Mouse (Mus musculus) forebrain, embryonic 13.5 days (tissue): ENCODE measurements at regions not wholly inside any gene's neighbourhood (a gene's known extent, or its start where the extent isn't known, plus 50 kb on each side); places are given as distances from the start of the nearest gene placed in this dataset.
A peak's percentile ranks its signal among the peaks of the same experiment; 100 is the strongest.

ENCODE experiments used
- ATAC-seq: fragments of 200-750 bp; cut with Nextera tagmentation; 2 replicates; pipeline ENCODE4 v1.8.0; 2017
- H3K27ac ChIP-seq: fragments of 300-500 bp; sonication (generic); 2 replicates; pipeline ENCODE4 v1.5.1; 2015; ENCODE audit warnings: inconsistent platforms, mild to moderate bottlenecking, moderate library complexity
- H3K27me3 ChIP-seq: fragments of 300-500 bp; sonication (generic); 2 replicates; pipeline ENCODE4 v1.6.1; 2015; ENCODE audit warnings: mild to moderate bottlenecking, inconsistent platforms
- H3K36me3 ChIP-seq: fragments of 300-500 bp; sonication (generic); 2 replicates; pipeline ENCODE4 v1.6.1; 2015; ENCODE audit warnings: mild to moderate bottlenecking, inconsistent platforms; ENCODE audit not compliant: poor library complexity, severe bottlenecking
- H3K4me1 ChIP-seq: fragments of 300-500 bp; sonication (generic); 2 replicates; pipeline ENCODE4 v1.6.1; 2015; ENCODE audit warnings: inconsistent platforms
- H3K4me2 ChIP-seq: fragments of 300-500 bp; sonication (generic); 2 replicates; pipeline ENCODE4 v1.6.1; 2015; ENCODE audit warnings: inconsistent platforms, mild to moderate bottlenecking, moderate library complexity
- H3K4me3 ChIP-seq: fragments of 300-500 bp; sonication (generic); 2 replicates; pipeline ENCODE4 v1.5.1; 2015; ENCODE audit warnings: mild to moderate bottlenecking, inconsistent platforms
- H3K9ac ChIP-seq: fragments of 300-500 bp; sonication (generic); 2 replicates; pipeline ENCODE4 v1.6.1; 2015; ENCODE audit warnings: mild to moderate bottlenecking, inconsistent platforms
- H3K9me3 ChIP-seq: fragments of 300-500 bp; sonication (generic); replicated peaks from 2 replicates; pipeline ENCODE4 v1.6.1; 2016; ENCODE audit warnings: inconsistent platforms
- WGBS: fragments of 180-500 bp; shearing (Covaris S2); methylation state at CpG from one replicate; pipeline ENCODE4 v1.1.7; 2015; 5-methylcytosine and 5-hydroxymethylcytosine counted together

GRCm38 (mm10) chr15:51681191-51681590, 2203.5 kb upstream of the Gm7489 start:
- no peaks in the 10 kb centered on the region for H3K27me3 ChIP-seq
- no peaks in the 10 kb centered on the region for H3K4me1 ChIP-seq
- no peak for ATAC-seq
- H3K9ac ChIP-seq: no peak overlapping the region
- H3K9me3 ChIP-seq: no peaks in the 10 kb centered on the region
- no peaks in the 10 kb centered on the region for H3K36me3 ChIP-seq
- 92% methylated on average over 6 of the region's 6 CpGs for WGBS
- no peak overlapping the region for H3K4me3 ChIP-seq
- H3K27ac ChIP-seq: no peak overlapping the region
- H3K4me2 ChIP-seq: no peak overlapping the region

- Histone ChIP-seq H3K4me2 (no peak overlapping the region), H3K27ac (no peak overlapping the region), H3K4me3 (no peak overlapping the region), H3K9me3 (no peaks in the 10 kb centered on the region), H3K27me3 (no peaks in the 10 kb centered on the region), H3K9ac (no peak overlapping the region), H3K4me1 (no peaks in the 10 kb centered on the region), H3K36me3 (no peaks in the 10 kb centered on the region)
- WGBS: 83% methylated on average over 5 of the region's 5 CpGs
- no peak for ATAC-seq
Observed at GRCm38 (mm10) chr15:51682331-51682730, 2202.4 kb upstream of the Gm7489 start.

- Histone ChIP-seq H3K9ac (no peak overlapping the region), H3K9me3 (no peaks in the 10 kb centered on the region), H3K27me3 (no peaks in the 10 kb centered on the region), H3K4me2 (no peak overlapping the region), H3K4me3 (no peak overlapping the region), H3K36me3 (no peaks in the 10 kb centered on the region), H3K4me1 (no peaks in the 10 kb centered on the region), H3K27ac (no peak overlapping the region)
- 86% methylated on average over 13 of the region's 13 CpGs for WGBS
- no peak for ATAC-seq
Observed at GRCm38 (mm10) chr15:51687007-51687540, 2197.6 kb upstream of the Gm7489 start.

- Histone ChIP-seq H3K27ac (no peak overlapping the region), H3K27me3 (no peaks in the 10 kb centered on the region), H3K4me2 (no peak overlapping the region), H3K4me3 (no peak overlapping the region), H3K9me3 (no peaks in the 10 kb centered on the region), H3K4me1 (no peaks in the 10 kb centered on the region), H3K36me3 (no peaks in the 10 kb centered on the region), H3K9ac (no peak overlapping the region)
- WGBS: 87% methylated on average over 1 of the region's 1 CpGs
- no peak for ATAC-seq
Observed at GRCm38 (mm10) chr15:51689498-51689897, 2195.2 kb upstream of the Gm7489 start.

- 84% methylated on average over 4 of the region's 4 CpGs for WGBS
- Histone ChIP-seq H3K9me3 (no peaks in the 10 kb centered on the region), H3K36me3 (no peaks in the 10 kb centered on the region), H3K4me1 (0 out of 2 replicates have a peak, but pooled peaks cover 3% of the 10 kb centered on the region), H3K27ac (no peak overlapping the region), H3K4me3 (no peak overlapping the region), H3K9ac (no peak overlapping the region), H3K27me3 (no peaks in the 10 kb centered on the region), H3K4me2 (no peak overlapping the region)
- ATAC-seq: no peak
Observed at GRCm38 (mm10) chr15:51692671-51693070, 2192.0 kb upstream of the Gm7489 start.

- Histone ChIP-seq H3K9me3 (no peaks in the 10 kb centered on the region), H3K4me3 (no peak overlapping the region), H3K9ac (no peak overlapping the region), H3K27ac (no peak overlapping the region), H3K4me1 (0 out of 2 replicates have a peak, but pooled peaks cover 3% of the 10 kb centered on the region), H3K27me3 (no peaks in the 10 kb centered on the region), H3K4me2 (no peak overlapping the region), H3K36me3 (no peaks in the 10 kb centered on the region)
- WGBS: 45% methylated on average over 11 of the region's 11 CpGs
- ATAC-seq: peak; percentile 73; the same call in 1 of the 2 replicates
Observed at GRCm38 (mm10) chr15:51696344-51697016, 2188.2 kb upstream of the Gm7489 start.

- no peak for ATAC-seq
- no peaks in the 10 kb centered on the region for H3K27me3 ChIP-seq
- WGBS: 95% methylated on average over 1 of the region's 1 CpGs
- no peak overlapping the region for H3K9ac ChIP-seq
- H3K4me2 ChIP-seq: no peak overlapping the region
- H3K36me3 ChIP-seq: no peaks in the 10 kb centered on the region
- no peaks in the 10 kb centered on the region for H3K4me1 ChIP-seq
- no peak overlapping the region for H3K4me3 ChIP-seq
- H3K9me3 ChIP-seq: no peaks in the 10 kb centered on the region
- H3K27ac ChIP-seq: no peak overlapping the region
Observed at GRCm38 (mm10) chr15:51704198-51704597, 2180.5 kb upstream of the Gm7489 start.

GRCm38 (mm10) chr15:51709871-51710655, 2174.6 kb upstream of the Gm7489 start:
- Histone ChIP-seq H3K4me3 (no peak overlapping the region), H3K36me3 (no peaks in the 10 kb centered on the region), H3K9me3 (no peaks in the 10 kb centered on the region), H3K4me1 (peaks cover 14% of the 10 kb centered on the region), H3K27ac (peak overlapping the region; percentile 25; the same call in 1 of the 2 replicates), H3K4me2 (peak overlapping the region; percentile 26; the same call in 1 of the 2 replicates), H3K9ac (no peak overlapping the region; the same call in 1 of the 2 replicates), H3K27me3 (no peaks in the 10 kb centered on the region)
- WGBS: 27% methylated on average over 13 of the region's 13 CpGs
- peak; percentile 95 for ATAC-seq

GRCm38 (mm10) chr15:51720873-51721308, 2163.8 kb upstream of the Gm7489 start:
- H3K27ac ChIP-seq: no peak overlapping the region
- no peaks in the 10 kb centered on the region for H3K27me3 ChIP-seq
- no peaks in the 10 kb centered on the region for H3K9me3 ChIP-seq

GRCm38 (mm10) chr15:51721363-51721762, 2163.3 kb upstream of the Gm7489 start:
- no peak overlapping the region for H3K9ac ChIP-seq
- H3K4me2 ChIP-seq: peak overlapping the region; percentile 31; the same call in 1 of the 2 replicates
- H3K4me1 ChIP-seq: peaks cover 10% of the 10 kb centered on the region
- H3K27me3 ChIP-seq: no peaks in the 10 kb centered on the region
- ATAC-seq: no peak
- H3K9me3 ChIP-seq: no peaks in the 10 kb centered on the region
- WGBS: 62% methylated on average over 5 of the region's 5 CpGs
- no peak overlapping the region for H3K4me3 ChIP-seq
- no peaks in the 10 kb centered on the region for H3K36me3 ChIP-seq
- no peak overlapping the region for H3K27ac ChIP-seq

More at GRCm38 (mm10) chr15:51720873-51721308, 2163.8 kb upstream of the Gm7489 start:
- Histone ChIP-seq H3K9ac (no peak overlapping the region), H3K4me1 (peaks cover 10% of the 10 kb centered on the region), H3K36me3 (no peaks in the 10 kb centered on the region), H3K4me2 (peak overlapping the region; percentile 31), H3K4me3 (no peak overlapping the region)
- 5% methylated on average over 9 of the region's 9 CpGs for WGBS
- peak; percentile 89 for ATAC-seq

- no peaks in the 10 kb centered on the region for H3K9me3 ChIP-seq
- H3K4me2 ChIP-seq: no peak overlapping the region
- no peaks in the 10 kb centered on the region for H3K36me3 ChIP-seq
- H3K27ac ChIP-seq: no peak overlapping the region
- 73% methylated on average over 7 of the region's 7 CpGs for WGBS
- ATAC-seq: no peak
- no peak overlapping the region for H3K4me3 ChIP-seq
- no peaks in the 10 kb centered on the region for H3K27me3 ChIP-seq
- H3K4me1 ChIP-seq: peaks cover 10% of the 10 kb centered on the region
- H3K9ac ChIP-seq: no peak overlapping the region
Observed at GRCm38 (mm10) chr15:51724127-51724526, 2160.6 kb upstream of the Gm7489 start.

- H3K4me2 ChIP-seq: no peak overlapping the region
- 90% methylated on average over 3 of the region's 3 CpGs for WGBS
- no peak for ATAC-seq
- no peak overlapping the region for H3K4me3 ChIP-seq
- no peak overlapping the region for H3K9ac ChIP-seq
- H3K36me3 ChIP-seq: no peaks in the 10 kb centered on the region
- H3K9me3 ChIP-seq: no peaks in the 10 kb centered on the region
- peaks cover 9% of the 10 kb centered on the region for H3K4me1 ChIP-seq
- H3K27me3 ChIP-seq: no peaks in the 10 kb centered on the region
- no peak overlapping the region for H3K27ac ChIP-seq
Observed at GRCm38 (mm10) chr15:51725457-51725856, 2159.2 kb upstream of the Gm7489 start.
